In the genomic region with DNA sequence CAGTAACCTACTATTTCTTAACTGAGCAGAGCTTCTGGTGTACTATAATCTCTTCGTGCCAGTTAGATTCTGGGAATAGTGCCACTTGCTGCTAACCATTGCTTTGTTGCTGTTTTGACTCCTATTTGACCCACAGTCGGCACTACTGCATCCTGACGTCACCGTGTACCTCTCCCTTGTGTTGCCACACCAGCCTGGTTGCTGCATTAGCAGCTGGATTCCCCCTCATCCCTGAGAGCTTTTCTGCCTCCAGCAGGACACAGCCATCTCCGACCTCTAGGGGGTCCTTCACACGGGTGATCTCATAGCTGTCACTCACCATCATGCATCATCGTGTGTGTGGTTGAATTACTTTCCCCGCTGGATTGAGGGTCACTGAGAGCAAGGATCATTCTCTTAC, we compare ENCODE assay signal across 14 mouse cellular contexts. TPM values are rescaled to one million over a fixed set of nuclear protein-coding genes. Genes with fewer than 3 reads are reported as not detected.
A peak's percentile ranks its signal among the peaks of the same experiment; 100 is the strongest.
DNase-seq lines count a peak whose midpoint lies in the region; ATAC-seq and TF ChIP-seq lines count a peak whose summit lies in the region.
"Had no signal": no experiment of that assay in that cellular context is flagged by ENCODE, and none has a peak within 500 bp of the region (broad histone marks: within the 10 kb centered on the region; RNA-seq: fewer than 3 reads in every experiment).

No protein-coding gene starts in this region.

- no peaks in the 10 kb centered on the region for H3K9me3 ChIP-seq in hindbrain, postnatal 0 days (ENCODE audit: low read length)
- H3K9me3 ChIP-seq in hindbrain, embryonic 10.5 days: no peaks in the 10 kb centered on the region
- H3K9me3 ChIP-seq: forebrain, embryonic 13.5 days; G1E; limb, embryonic 13.5 days had no signal

- ATAC-seq in hindbrain, postnatal 0 days: no peak
- ATAC-seq: forebrain, embryonic 13.5 days had no signal

- H3K36me3 ChIP-seq in hindbrain, postnatal 0 days (ENCODE audit: insufficient read depth, low read length): peaks cover 4% of the 10 kb centered on the region
- H3K36me3 ChIP-seq in hindbrain, embryonic 10.5 days: peaks cover 78% of the 10 kb centered on the region

- TF ChIP-seq CTCF in hindbrain, postnatal 0 days (IDR thresholded peaks at IDR 0.05; ENCODE audit: low read depth): 0 out of 2 replicates have a peak, but pooled peaks have one; percentile 4

- peaks cover 4% of the 10 kb centered on the region; the same call in 1 of the 2 replicates for H3K4me1 ChIP-seq in hindbrain, postnatal 0 days (ENCODE audit: insufficient read depth, low read length)
- H3K4me1 ChIP-seq in hindbrain, embryonic 10.5 days (replicated peaks): 0 out of 2 replicates have a peak, but pooled peaks cover 5% of the 10 kb centered on the region
- H3K4me1 ChIP-seq: limb, embryonic 13.5 days had no signal

- no peaks in the 10 kb centered on the region for H3K27me3 ChIP-seq in hindbrain, postnatal 0 days (ENCODE audit: insufficient read depth, low read length)
- H3K27me3 ChIP-seq in hindbrain, embryonic 10.5 days (ENCODE audit: insufficient read depth, poor library complexity, severe bottlenecking): no peaks in the 10 kb centered on the region
- H3K27me3 ChIP-seq: forebrain, embryonic 13.5 days; limb, embryonic 13.5 days had no signal

- no peak overlapping the region for H3K27ac ChIP-seq in hindbrain, postnatal 0 days
- no peak overlapping the region for H3K27ac ChIP-seq in hindbrain, embryonic 10.5 days
- H3K27ac ChIP-seq: forebrain, embryonic 13.5 days; limb, embryonic 13.5 days had no signal

- peak; percentile 24 for DNase-seq in hindbrain, postnatal 0 days (ENCODE audit: low spot score)
- no peak for DNase-seq in hindbrain, embryonic 10.5 days (ENCODE audit: low spot score)
- peak; percentile 96 for DNase-seq in adipocyte (ENCODE audit: low spot score)
- DNase-seq in brain, adult 2 months (ENCODE audit: low read depth, low spot score): peak; percentile 28
- peak; percentile 43 for DNase-seq in retina, postnatal 1 day
- DNase-seq in thymus, postnatal 36 days: no peak
- no peak for DNase-seq in embryo, embryonic 10.5 days (ENCODE audit: low spot score)
- DNase-seq: right cerebral cortex, adult 18-20 months had no signal

- no peak overlapping the region for H3K4me2 ChIP-seq in hindbrain, postnatal 0 days (ENCODE audit: low read depth, low read length)
- H3K4me2 ChIP-seq: forebrain, embryonic 13.5 days; limb, embryonic 13.5 days had no signal

- H3K9ac ChIP-seq in hindbrain, postnatal 0 days (replicated peaks; ENCODE audit: low read length): no peak overlapping the region
- H3K9ac ChIP-seq: forebrain, embryonic 13.5 days; limb, embryonic 13.5 days had no signal

- 49% methylated on average over 8 of the region's 8 CpGs for WGBS in hindbrain, postnatal 0 days
- 80% methylated on average over 8 of the region's 8 CpGs for WGBS in hindbrain, embryonic 10.5 days

- H3K4me3 ChIP-seq in hindbrain, postnatal 0 days (ENCODE audit: low read length): no peak overlapping the region
- H3K4me3 ChIP-seq in hindbrain, embryonic 10.5 days: no peak overlapping the region
- H3K4me3 ChIP-seq: forebrain, embryonic 13.5 days; limb, embryonic 13.5 days had no signal

RNA-seq across cellular contexts. Expression of gene Ptar1, which starts 10.6 kb away (rescaled TPM):
- 17.0 and 28.0 TPM in 2 replicates for total RNA-seq in hindbrain, postnatal 0 days (2014; rRNA removed)
- 4.8 and 5.2 TPM in 2 replicates for polyA plus RNA-seq in hindbrain, postnatal 0 days (2015; fragmentation: Nextera tagmentation; extraction: Ambion mirVana)
- 7.2 and 7.5 TPM in 2 replicates for polyA plus RNA-seq in hindbrain, embryonic 10.5 days (2016; fragmentation: Nextera tagmentation; extraction: Ambion mirVana)

RNA-seq across cellular contexts. Expression of gene 1700028P14Rik, which starts 45.2 kb away (rescaled TPM):
- 2.5 and 6.2 TPM in 2 replicates for total RNA-seq in hindbrain, postnatal 0 days (2014; rRNA removed)
- 3.0 and 3.4 TPM in 2 replicates for polyA plus RNA-seq in hindbrain, postnatal 0 days (2015; fragmentation: Nextera tagmentation; extraction: Ambion mirVana)
- polyA plus RNA-seq in hindbrain, embryonic 10.5 days (2016; fragmentation: Nextera tagmentation; extraction: Ambion mirVana): 0.51 and 2.3 TPM in 2 replicates
- total RNA-seq: G1E; megakaryocyte, adult 5-6 weeks had no signal
- polyA plus RNA-seq: G1E; heart, postnatal 0 days; stomach, embryonic 16.5 days had no signal

Comparison
In these comparisons a context has a peak if more than half of its experiments do, and no peak if none do; other contexts are left out.
1. DNase-seq: peak in hindbrain, postnatal 0 days (single experiment), adipocyte (single experiment), brain, adult 2 months (single experiment) and retina, postnatal 1 day (single experiment); none in hindbrain, embryonic 10.5 days (single experiment), thymus, postnatal 36 days (0 of 2) and embryo, embryonic 10.5 days (single experiment).